Mouse (Mus musculus): ENCODE results near the gene Cxcl9.
"Not testable (repeated sequence)": the region's sequence is repeated elsewhere in the genome, so short reads cannot be mapped to it uniquely, and the experiment has no call there.

Cxcl9 gene

DNA sequence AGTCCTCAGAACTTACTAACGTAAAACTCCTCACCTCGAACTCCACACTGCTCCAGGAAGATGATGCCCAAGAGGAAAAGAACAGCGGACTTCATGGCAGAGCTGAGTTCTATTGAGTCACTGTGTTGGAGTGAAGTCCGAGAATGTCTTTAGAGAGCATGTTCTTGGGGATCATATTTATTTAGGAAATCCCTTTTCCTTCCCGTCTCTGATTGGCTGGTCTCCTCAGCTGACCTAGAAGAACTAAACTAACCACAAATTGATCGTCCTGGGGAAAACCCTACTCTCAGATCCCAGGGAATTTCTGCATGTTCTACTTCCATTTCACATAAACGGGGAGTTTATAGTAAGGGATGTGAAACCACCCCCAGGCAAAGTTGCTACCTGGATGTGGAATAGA, at the start of gene Cxcl9:
Gene Cxcl9, minus strand, starts transcription at position 151 of the 400 bp plus-strand sequence.
- DNase-seq (ENCODE audit: low spot score) = no peak

DNA sequence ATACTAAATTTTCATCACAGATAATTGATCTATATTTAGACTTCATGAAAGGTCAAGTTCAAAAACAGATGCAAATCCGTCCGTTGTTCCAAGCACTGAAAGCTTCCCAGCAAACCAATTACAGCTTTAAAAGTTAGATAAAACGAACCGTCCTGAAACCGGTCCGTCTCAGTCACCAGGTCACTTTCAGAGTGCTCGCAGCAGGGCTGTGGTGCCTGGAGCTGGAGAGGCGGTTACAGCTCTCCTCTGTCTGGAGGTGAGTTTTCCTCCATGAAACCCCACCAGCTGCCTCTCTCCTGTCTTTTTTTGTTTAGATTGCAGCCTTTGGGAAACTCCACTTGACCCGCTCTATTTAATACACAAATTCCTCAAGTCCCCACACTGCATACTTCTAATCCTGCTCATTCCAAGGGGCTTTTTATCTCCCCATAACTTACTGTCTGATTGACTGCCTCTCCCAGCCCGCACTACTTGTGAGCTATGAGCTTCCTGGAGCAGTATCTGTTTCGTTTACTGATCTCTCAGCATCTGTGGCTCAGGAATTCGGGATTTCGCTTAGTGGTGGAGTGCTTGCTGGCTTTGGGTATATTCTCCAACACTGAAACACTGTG, 49.0 kb upstream of the Cxcl9 start:
- no peak for DNase-seq (ENCODE audit: low spot score)

DNA sequence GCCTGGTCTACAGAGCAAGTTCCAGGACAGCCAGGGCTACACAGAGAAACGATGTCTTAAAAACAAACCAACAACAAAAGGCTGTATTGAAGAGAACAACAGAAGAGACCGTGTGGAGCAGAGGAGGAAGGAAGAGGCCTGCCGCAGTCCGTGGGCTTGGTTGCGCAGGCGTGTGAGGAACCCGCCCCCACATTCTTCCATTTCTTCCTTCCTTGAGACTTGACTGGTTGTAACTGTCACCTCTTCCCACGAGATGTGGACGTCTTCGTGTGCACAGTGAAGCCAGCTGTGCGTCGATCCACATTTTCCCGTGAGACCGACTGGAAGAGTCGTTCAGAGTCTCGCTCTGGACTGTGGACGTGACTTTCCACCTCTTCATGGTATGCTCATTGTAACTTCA, 47.5 kb upstream of the Cxcl9 start:
- DNase-seq (ENCODE audit: low spot score) = no peak

DNA sequence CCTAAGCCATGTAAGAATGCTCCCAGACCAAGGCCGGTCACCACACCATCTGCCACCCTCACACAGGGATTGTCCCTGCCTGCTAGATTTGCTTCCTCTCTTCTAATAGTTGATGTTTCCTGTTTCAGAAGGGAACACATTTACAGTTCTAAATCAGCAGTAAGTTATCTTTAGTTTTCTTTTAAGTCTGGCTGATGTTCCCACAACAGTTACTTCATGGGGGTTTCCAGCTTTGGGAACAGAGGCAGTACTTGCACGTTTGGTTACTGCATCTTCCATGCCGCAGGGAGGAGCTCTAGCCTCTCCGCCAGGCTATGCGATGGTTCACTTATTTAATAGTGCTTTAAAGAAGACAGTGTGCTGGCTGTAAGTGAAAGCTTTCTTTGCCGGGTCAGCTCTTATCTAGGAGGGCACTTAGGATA, 46.9 kb upstream of the Cxcl9 start:
- DNase-seq (ENCODE audit: low spot score) = no peak

DNA sequence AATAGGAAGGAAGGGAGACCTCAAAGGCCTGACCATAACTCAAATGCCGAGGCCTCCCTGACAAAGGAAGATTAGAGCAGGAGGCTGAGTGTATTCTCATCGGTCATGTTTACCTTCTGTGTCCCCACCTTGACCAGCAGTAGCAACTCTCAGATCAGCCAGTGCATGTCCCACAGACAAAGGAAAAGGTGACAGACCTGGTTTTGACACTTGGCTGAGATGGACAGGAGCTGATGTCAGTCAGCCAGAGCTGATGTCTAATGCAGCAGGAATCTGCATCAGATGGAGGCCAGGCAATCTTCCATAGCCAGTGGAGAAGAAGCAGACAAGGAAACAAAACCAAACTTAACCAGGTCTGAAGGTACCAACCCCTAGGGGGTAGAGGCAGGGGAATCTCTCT, 44.7 kb upstream of the Cxcl9 start:
- DNase-seq (ENCODE audit: low spot score) = no peak

DNA sequence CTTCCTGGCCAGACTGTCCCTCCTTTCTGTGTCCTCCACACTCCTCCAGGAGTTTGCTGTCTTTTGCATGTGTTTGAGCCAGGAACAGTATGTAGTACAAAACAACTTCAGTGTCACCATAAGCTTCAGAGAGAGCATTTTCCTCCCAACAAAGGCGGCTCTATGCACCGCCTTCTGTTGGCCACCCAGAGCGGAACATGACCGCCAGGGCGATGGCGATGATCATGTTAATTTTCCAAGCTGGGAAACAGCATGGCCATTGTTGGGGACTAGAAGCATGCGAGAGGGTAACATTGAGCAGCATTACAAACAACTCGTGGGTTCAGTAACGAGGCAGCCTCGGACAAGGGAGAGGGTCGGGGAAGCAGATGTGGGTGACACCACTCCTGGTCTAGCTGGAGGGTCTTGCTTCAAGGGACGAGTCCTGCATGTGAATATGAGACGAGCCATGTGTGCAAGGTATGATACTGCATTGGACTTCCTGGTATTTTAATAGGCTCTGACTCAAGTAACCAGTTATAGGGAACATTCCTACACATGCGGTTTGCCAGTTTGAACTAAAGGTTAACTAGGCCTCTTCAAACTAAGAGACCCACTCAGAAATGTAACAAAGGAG, 43.6 kb upstream of the Cxcl9 start:
- DNase-seq (ENCODE audit: low spot score) = no peak

DNA sequence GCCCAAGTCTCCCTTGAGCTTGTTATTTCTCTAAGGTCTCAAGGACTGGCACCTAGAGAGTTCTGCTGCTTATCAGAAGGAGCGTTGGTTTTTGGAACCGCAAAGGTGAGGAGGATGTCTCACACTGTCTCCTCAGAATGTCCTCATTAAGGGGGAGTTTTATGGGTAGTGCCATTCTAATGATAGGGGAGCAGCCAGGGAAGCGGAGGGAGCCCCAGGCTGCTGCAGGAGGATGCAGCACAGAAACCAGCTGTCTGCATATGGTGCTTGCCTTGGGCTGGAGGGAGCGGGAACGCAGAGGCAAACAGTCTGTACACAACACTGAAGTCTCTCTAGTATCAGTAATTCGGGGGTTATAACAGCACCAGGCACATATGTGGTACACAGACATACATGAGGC, 43.0 kb upstream of the Cxcl9 start:
- DNase-seq (ENCODE audit: low spot score) = no peak

DNA sequence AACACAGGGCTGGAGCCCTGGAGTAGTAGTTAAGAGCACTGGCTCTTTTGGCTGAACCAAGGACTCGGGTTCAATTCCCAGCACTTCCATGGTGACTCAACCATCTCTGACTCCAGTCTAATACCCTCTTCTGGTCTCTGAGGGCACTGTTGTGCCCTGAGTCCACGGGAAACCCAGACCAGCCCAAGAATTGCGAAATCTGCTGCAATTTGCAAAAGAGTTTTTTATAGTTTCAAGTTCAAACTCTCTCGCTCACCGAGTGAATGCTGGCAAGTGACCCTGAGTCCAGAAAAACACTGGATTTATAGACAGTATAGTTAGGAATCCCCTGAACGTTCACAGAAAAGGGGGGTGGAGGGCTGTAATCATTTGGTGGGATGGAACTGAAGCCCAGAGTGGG, 42.5 kb upstream of the Cxcl9 start:
- no peak for DNase-seq (ENCODE audit: low spot score)

DNA sequence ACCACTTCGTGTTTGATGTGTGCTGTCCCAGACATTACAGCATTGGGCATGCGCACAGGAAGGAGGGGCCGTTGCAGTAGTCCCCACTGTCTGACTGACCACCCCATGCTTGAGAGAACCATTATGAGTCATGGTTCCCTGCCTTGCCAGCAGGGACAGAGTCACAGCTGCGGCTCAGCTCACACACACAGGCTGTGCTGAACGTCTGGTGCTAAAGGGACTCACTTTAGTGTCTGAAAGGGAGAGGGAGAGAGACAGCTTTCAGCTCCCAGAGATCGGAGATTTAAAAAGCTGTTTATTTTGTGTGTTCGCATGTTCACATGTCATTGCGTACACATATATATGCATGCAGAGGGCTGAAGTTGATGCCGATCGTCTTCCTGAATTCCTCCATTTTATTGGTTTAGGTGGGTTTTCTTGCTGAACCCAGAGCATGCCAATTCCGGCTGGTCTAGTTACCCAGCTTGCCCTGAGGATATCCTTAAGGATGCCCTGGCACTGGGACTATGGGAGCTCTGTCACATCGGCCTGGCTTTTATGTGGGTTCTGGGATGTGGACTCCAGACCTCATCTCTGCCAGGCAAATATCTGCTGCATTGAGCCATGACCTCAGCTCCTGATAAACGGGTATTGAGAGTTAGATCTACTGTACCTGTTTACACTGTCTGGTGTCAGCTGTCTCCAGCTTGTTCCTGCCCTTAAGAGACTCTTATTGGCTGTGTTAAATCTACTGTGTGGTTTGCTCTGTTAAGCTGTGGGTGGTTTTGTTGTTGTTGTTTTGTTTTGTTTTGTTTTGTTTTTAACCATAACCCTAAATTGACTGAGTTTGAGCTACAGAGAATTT, 41.5 kb upstream of the Cxcl9 start:
- no peak for DNase-seq (ENCODE audit: low spot score)

DNA sequence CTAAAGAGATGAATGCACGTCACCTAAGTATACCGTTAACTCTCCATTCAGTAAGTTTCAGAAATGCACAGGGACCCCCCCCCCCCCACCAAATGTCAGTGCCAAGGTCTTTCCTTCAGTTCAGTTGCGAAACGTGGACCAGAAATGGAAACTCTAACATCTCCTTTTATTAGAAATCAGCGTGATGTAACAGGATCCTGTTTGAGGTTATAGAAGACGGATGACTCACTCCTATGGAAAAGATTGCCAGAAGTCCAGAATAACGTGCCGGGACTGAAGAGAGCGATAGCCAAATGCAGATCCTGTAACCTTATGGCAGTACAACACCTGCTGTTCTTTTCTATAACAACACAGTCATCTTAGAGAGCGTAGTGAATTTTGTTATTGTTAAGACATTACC, 40.5 kb upstream of the Cxcl9 start:
- no peak for DNase-seq (ENCODE audit: low spot score)

DNA sequence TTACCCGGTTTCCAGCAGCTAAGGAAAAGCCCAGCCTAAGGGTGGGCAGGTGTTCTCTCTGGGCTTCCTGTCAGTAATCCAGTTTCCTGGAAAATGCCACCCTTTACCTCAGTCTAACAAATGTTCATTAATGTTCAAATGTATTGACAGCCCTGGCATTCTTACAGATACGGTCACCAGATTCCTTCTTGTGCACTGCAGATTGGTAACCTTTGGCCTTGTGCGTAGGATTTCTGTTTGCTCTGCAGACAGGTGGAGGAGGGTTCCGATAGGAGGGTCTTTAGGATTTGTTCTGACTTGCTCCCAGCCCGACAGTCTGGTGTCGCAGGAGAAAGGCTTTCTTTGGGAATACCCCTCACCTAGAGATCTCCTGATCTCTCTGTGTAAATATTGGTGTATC, 38.7 kb upstream of the Cxcl9 start:
- DNase-seq (ENCODE audit: low spot score) = no peak

DNA sequence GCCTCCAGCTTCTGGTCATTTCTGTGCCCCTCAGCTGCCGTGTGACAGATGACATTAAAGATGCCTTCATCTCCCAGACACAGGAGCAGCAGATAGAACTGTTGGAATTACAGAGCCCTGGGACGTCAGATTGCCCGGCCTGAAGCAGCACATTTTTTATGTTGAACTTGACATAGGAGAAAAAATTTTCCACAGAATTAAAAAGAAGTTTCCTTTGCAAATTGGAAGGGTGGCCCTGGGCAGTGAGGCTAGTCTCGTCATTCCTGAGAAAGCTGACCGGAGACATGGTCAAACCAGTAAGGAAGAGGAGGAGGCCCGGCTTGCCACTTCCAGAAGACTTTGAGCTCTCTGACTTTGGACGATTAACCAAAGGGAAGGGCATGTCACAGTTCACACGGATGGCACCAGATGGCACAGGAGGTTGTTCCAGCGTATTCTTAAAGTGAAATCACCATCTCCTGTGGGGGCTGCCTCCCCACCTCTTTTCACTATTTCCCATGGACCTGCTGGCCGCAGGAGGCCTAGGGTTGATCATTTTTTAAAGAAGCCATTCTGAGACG, 37.3 kb upstream of the Cxcl9 start:
- no peak for DNase-seq (ENCODE audit: low spot score)

DNA sequence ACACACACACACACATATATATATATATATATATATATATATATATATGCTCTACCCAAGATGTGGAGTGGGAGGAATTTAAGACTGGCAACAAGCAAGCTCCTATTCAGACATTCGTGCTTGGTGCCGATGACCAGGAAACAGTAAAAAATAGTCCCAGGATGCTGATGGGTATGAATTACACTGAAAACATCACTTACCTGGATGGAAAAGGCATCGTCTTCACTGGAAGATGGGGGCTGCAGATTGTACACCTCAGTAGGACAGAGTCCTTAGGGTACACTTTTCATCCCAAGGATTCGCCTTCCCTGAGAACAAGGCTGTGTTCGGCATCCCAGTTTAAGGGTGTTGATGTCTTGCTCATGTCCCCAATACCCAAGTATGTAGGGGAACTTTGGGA, 36.1 kb upstream of the Cxcl9 start:
- no peak for DNase-seq (ENCODE audit: low spot score)

DNA sequence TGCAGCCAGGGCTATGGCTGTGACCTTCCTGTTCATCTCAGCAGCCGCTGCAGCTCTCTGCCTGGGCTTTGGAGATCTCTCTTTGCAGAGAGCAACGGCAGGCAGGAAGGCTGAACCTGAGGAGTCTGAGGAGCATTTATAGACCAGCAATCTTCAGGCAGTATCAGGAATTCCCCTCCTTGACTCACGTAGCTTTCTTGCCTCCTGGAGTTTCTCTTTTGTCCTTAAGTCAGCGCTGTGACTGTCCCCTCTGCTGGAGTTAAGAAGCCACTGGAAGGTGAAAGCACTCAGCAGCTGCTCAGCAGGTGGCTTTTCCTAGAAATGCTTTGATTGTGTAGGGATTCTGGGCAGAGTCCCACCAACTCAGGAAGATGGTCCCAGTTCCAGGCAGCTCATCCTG, 35.3 kb upstream of the Cxcl9 start:
- no peak for DNase-seq (ENCODE audit: low spot score)

DNA sequence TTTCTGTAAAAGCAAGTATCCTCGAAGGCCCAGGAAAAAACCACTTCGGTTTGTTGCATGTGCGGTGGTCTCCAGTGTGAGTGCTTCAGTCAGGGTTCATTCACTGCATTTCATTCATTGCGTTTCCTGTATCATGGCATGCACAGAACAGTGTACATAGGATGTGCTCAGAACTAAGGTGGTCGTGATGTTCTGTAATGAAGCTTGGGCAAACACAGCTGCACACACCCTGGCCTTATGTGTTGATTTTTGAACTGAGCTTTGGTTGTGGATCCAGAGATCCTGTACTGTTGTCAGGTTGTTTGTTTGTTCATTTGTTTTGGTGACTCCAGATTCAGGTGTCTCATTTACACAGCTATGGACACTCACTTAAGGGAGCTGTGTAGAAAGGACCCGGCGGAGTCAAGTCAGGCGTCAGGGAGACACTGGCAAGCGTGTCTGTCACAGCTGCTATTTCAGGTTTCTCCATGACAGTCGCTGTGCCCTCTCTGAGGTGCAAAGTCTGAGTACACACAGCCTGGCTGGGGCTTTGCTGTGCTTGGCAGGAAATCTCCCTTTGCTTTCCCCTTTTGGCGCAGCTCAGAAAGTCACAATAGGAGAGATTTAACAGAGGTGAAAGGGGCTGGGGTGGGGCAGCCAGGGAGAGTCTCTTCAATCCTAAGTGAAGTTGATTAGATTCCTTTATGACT, 31.0 kb upstream of the Cxcl9 start:
- no peak for DNase-seq (ENCODE audit: low spot score)

DNA sequence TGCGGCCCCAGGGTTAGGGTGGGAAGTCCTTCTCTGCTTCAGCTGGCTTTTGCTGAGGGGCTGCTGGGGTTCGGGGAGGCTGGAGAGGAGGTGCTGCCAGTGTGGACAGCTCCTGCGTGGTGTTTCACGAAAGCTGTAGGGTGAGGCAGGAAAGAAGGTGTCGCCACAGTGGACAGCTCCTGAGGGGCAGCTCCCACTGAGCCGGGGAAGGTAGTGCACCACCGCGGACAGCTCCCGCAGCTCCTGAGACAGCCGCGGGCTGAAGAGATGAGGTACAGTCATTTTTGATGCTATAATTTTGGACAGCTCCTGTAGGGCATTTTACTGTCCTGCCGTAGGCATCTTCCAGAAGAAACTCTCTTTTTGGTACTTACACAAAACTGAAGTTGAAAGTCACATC, 30.2 kb upstream of the Cxcl9 start:
- no peak for DNase-seq (ENCODE audit: low spot score)

DNA sequence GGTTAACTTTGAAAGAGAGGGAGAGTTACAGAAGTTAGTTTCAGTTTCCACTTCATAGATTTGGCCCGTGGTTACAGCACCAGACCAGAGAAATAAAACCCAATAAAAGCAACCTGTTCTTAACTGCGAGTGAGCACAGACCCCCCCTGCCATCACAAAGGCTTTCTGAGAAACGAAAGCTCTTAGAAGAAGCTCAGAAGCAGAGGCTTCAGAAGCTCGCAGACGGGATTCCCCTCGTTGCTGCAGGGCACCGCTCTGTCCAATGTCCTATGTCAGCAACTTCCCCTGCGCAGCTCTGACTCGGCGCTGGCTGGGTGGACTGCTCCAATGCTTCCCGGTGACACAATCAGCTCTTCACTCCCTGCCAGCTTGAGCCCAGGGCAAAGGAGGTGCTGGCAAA, 25.6 kb upstream of the Cxcl9 start:
- DNase-seq (ENCODE audit: low spot score) = peak; percentile 30

DNA sequence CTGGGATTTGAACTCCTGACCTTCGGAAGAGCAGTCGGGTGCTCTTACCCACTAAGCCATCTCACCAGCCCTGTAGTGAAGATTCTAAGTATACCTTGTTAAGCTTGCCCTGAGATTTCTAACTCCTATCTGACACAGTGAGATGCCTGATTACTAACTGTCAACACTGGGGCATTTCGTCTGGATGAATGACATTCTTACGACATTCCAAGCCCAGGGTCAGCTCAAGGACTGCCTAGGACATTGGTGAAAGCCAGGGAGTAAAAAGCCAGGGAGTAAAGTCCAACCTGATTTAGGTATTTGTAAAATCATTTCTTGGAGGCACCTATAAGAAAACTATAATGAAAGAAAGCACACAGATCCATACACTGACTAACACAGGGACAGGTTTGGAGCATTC, 24.8 kb upstream of the Cxcl9 start:
- not testable (repeated sequence) for DNase-seq (ENCODE audit: low spot score)

DNA sequence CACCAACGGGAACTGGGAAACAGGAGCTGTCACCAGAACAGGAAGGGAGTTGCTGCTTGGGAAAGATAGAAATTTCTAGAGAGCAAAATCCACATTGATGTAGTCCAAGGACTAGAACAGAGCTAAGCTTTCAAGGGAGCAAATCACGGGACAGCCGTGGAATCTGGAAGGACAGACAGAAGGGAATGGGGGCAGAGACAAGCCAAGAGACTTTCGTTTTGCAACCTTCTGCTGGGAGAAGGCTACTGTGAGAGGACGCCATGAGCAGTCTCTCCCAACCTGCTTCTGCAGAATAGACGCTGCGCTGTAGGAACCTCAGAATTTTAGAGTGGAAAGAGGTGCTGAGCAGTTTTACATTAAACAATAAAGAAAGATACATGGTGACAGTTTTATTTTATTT, 21.9 kb upstream of the Cxcl9 start:
- DNase-seq (ENCODE audit: low spot score) = no peak

DNA sequence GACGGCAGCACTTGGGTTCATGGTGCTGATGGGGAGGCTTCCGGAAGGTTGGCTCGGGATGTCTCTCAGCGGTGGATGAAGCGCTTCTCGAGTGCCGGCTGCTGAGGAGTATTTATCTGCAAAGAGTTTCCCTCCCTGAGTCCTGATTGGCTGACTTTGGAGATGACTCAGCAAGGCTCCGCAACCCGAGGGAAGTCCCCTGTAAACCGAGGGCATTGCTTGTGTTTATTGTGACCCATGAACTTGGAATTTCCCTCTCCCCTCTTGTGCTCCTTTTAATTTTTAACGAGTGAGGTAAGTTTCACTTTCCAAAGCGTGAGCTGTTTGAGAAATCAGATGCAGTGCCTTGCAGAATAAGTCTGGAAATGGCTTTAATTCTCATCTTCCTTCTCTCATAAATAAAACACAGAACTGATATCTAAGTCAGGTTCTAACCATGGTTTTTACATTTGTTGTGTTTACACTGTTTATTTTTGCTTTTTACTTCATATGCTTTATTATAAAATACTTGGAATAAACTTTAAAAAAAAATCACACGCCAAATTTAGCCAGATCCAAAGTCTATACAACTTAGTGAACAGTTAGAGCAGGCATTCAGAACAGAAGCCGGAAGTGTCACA, 21.0 kb upstream of the Cxcl9 start, which contains the start of gene Cxcl10:
Gene Cxcl10, minus strand, starts transcription at position 96 of the 620 bp plus-strand sequence.
- peak; percentile 45 for DNase-seq (ENCODE audit: low spot score)

DNA sequence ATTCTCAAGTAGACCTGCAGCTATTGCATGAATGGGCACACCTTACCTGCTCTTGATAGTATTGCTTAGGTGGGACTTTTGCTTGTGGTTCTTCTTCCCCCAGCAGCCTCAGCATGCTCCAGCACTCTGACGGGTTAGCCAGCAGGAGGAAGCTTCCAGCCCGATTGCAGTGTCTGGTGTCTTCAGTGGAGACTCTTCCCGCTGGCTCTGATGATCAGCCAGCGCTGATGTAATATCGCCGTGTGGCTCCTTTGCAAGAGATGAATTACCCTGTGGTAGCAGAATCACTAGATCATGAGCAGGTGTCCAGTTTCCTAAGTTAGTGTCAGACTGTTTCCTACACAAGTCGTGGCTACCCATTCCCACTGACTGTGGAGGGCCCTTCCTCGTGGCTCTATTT, 17.1 kb upstream of the Cxcl9 start:
- no peak for DNase-seq (ENCODE audit: low spot score)

DNA sequence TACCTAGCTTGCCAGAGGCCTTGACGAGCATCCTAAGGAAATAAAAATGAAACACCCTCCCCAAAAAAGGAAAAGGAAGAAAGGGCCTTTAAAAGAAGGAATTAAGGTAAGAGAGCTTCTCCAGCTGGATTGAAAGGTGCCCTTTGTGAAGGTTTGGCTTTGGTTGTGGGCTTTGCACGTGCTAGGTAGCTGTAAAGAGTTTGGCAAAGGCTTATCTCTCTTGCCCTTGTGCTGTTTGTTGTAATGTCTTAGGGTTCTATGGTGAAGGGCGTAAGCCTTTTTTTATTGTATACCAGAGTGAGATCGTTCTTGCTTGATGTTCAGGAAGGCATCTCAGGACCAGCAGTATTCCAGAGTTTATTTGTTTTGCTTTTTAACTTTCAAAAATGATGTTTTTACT, 12.7 kb upstream of the Cxcl9 start:
- DNase-seq (ENCODE audit: low spot score) = no peak
